Mouse (Mus musculus) embryonic facial prominence, embryonic 14.5 days (tissue): ENCODE measurements around the gene Mthfd1l. TPM values are rescaled to one million over a fixed set of nuclear protein-coding genes. Genes with fewer than 3 reads are reported as not detected.
"Not testable (repeated sequence)": the region's sequence is repeated elsewhere in the genome, so short reads cannot be mapped to it uniquely, and the experiment has no call there.

ENCODE experiments used
- ATAC-seq: fragments of 200-750 bp; cut with Nextera tagmentation; 2 replicates; pipeline ENCODE4 v1.8.0; 2017; ENCODE audit warnings: low read depth, moderate number of reproducible peaks, moderate TSS enrichment
- DNase-seq: peaks from one replicate; pipeline ENCODE4 v3.0.0-alpha.2; 2015; ENCODE audit warnings: low spot score
- H3K27ac ChIP-seq: fragments of 300-500 bp; sonication (generic); replicated peaks from 2 replicates; pipeline ENCODE4 v1.5.1; 2014; ENCODE audit warnings: low read depth, mild to moderate bottlenecking, low read length, moderate library complexity
- H3K27me3 ChIP-seq: fragments of 300-500 bp; sonication (generic); replicated peaks from 2 replicates; pipeline ENCODE4 v1.6.1; 2014; ENCODE audit warnings: low read length; ENCODE audit not compliant: control insufficient read depth, insufficient read depth
- H3K36me3 ChIP-seq: fragments of 300-500 bp; sonication (generic); 2 replicates; pipeline ENCODE4 v1.6.1; 2014; ENCODE audit warnings: low read length, mixed read lengths; ENCODE audit not compliant: control insufficient read depth, insufficient read depth
- H3K4me1 ChIP-seq: fragments of 300-500 bp; sonication (generic); 2 replicates; pipeline ENCODE4 v1.6.1; 2014; ENCODE audit warnings: antibody characterized with exemption, low read length; ENCODE audit not compliant: control insufficient read depth, insufficient read depth
- H3K4me2 ChIP-seq: fragments of 300-500 bp; sonication (generic); 2 replicates; pipeline ENCODE4 v1.6.1; 2014; ENCODE audit warnings: low read depth, mild to moderate bottlenecking, low read length, moderate library complexity, mixed read lengths
- H3K4me3 ChIP-seq: fragments of 300-500 bp; sonication (generic); 2 replicates; pipeline ENCODE4 v1.5.1; 2014; ENCODE audit warnings: low read depth, mild to moderate bottlenecking, low read length
- H3K9ac ChIP-seq: fragments of 300-500 bp; sonication (generic); 2 replicates; pipeline ENCODE4 v1.6.1; 2014; ENCODE audit warnings: low read depth, mild to moderate bottlenecking, low read length, moderate library complexity, mixed read lengths
- H3K9me3 ChIP-seq: fragments of 300-500 bp; sonication (generic); 2 replicates; pipeline ENCODE4 v1.6.1; 2016; ENCODE audit warnings: low read length; ENCODE audit not compliant: control insufficient read depth
- WGBS: fragments of 180-500 bp; shearing (Covaris S2); extraction: QIAGEN DNeasy Blood & Tissue Kit; methylation state at CpG from one replicate; pipeline ENCODE4 v1.1.7; 2014; 5-methylcytosine and 5-hydroxymethylcytosine counted together
- polyA plus RNA-seq: library from polyadenylated mRNA; unstranded; fragments of >200 nt; fragmentation: Nextera tagmentation; extraction: Ambion mirVana; gene quantifications from 2 replicates; pipeline ENCODE4 v1.2.1, GENCODE M21; 2014

The Mthfd1l gene
- polyA plus RNA-seq, 1 experiment from 2014 or later, result 8.6 TPM

- no peaks in the 10 kb centered on the region for H3K4me1 ChIP-seq
- no peak overlapping the region for H3K4me2 ChIP-seq
- peak overlapping the region; percentile 2; the same call in 1 of the 2 replicates for H3K27ac ChIP-seq
- H3K27me3 ChIP-seq, result no peaks in the 10 kb centered on the region
- H3K4me3 ChIP-seq, result no peak overlapping the region
- no peaks in the 10 kb centered on the region for H3K9me3 ChIP-seq
- H3K9ac ChIP-seq, result no peak overlapping the region
- DNase-seq (peak; percentile 31), ATAC-seq (no peak)
- 70% methylated on average over 11 of the region's 11 CpGs for whole genome bisulfite sequencing
- no peaks in the 10 kb centered on the region for H3K36me3 ChIP-seq
These were observed 88.4 kb downstream of the Mthfd1l start for GRCm38 (mm10) chr10:4061071-4061987.

GRCm38 (mm10) chr10:4063537-4063936 is 90.6 kb downstream of the Mthfd1l start:
- no peak overlapping the region for H3K4me2 ChIP-seq
- H3K27me3 ChIP-seq, result no peaks in the 10 kb centered on the region
- ATAC-seq, result no peak
- no peak overlapping the region for H3K4me3 ChIP-seq
- no peak for DNase-seq
- H3K9me3 ChIP-seq, result no peaks in the 10 kb centered on the region
- 89% methylated on average over 4 of the region's 4 CpGs for WGBS
- no peaks in the 10 kb centered on the region for H3K4me1 ChIP-seq
- no peak overlapping the region for H3K27ac ChIP-seq
- no peak overlapping the region for H3K9ac ChIP-seq
- H3K36me3 ChIP-seq, result no peaks in the 10 kb centered on the region

GRCm38 (mm10) chr10:4065295-4066084 is 92.6 kb downstream of the Mthfd1l start:
- H3K4me3 ChIP-seq, result no peak overlapping the region
- no peaks in the 10 kb centered on the region for H3K9me3 ChIP-seq
- H3K4me2 ChIP-seq, result no peak overlapping the region
- H3K4me1 ChIP-seq, result no peaks in the 10 kb centered on the region
- no peak overlapping the region for H3K27ac ChIP-seq
- no peak for ATAC-seq
- H3K27me3 ChIP-seq, result no peaks in the 10 kb centered on the region
- no peak overlapping the region for H3K9ac ChIP-seq
- H3K36me3 ChIP-seq, result no peaks in the 10 kb centered on the region
- peak; percentile 53 for DNase-seq
- WGBS, result 66% methylated on average over 15 of the region's 15 CpGs

GRCm38 (mm10) chr10:4069258-4069826 is 96.4 kb downstream of the Mthfd1l start:
- Histone ChIP-seq H3K9ac (no peak overlapping the region), H3K4me2 (no peak overlapping the region), H3K9me3 (no peaks in the 10 kb centered on the region), H3K27ac (no peak overlapping the region), H3K27me3 (no peaks in the 10 kb centered on the region), H3K36me3 (no peaks in the 10 kb centered on the region), H3K4me3 (no peak overlapping the region), H3K4me1 (no peaks in the 10 kb centered on the region)
- WGBS, result 81% methylated on average over 7 of the region's 7 CpGs
- DNase-seq (no peak), ATAC-seq (no peak)

- no peaks in the 10 kb centered on the region for H3K9me3 ChIP-seq
- ATAC-seq, result no peak; the same call in 1 of the 2 replicates
These were observed 97.1 kb downstream of the Mthfd1l start for GRCm38 (mm10) chr10:4070061-4070460.

GRCm38 (mm10) chr10:4071069-4071844 is 98.3 kb downstream of the Mthfd1l start:
- no peak overlapping the region for H3K4me3 ChIP-seq
- no peak overlapping the region for H3K9ac ChIP-seq
- H3K36me3 ChIP-seq, result no peaks in the 10 kb centered on the region
- 78% methylated on average over 8 of the region's 8 CpGs for WGBS
- no peaks in the 10 kb centered on the region; the same call in 1 of the 2 replicates for H3K4me1 ChIP-seq
- H3K4me2 ChIP-seq, result no peak overlapping the region
- H3K27me3 ChIP-seq, result no peaks in the 10 kb centered on the region
- ATAC-seq (no peak), DNase-seq (peak; percentile 44)
- H3K9me3 ChIP-seq, result no peaks in the 10 kb centered on the region
- no peak overlapping the region for H3K27ac ChIP-seq

More at GRCm38 (mm10) chr10:4070061-4070460, 97.1 kb downstream of the Mthfd1l start:
- peak; percentile 41 for DNase-seq
- no peak overlapping the region for H3K4me3 ChIP-seq
- H3K9ac ChIP-seq, result no peak overlapping the region
- no peak overlapping the region for H3K4me2 ChIP-seq
- H3K4me1 ChIP-seq, result no peaks in the 10 kb centered on the region; the same call in 1 of the 2 replicates
- no peaks in the 10 kb centered on the region for H3K36me3 ChIP-seq
- no peaks in the 10 kb centered on the region for H3K27me3 ChIP-seq
- 91% methylated on average over 7 of the region's 7 CpGs for WGBS
- no peak overlapping the region for H3K27ac ChIP-seq

GRCm38 (mm10) chr10:4071845-4072345 is 99.0 kb downstream of the Mthfd1l start:
- Histone ChIP-seq H3K36me3 (no peaks in the 10 kb centered on the region), H3K9me3 (no peaks in the 10 kb centered on the region), H3K9ac (no peak overlapping the region), H3K4me2 (no peak overlapping the region), H3K27me3 (no peaks in the 10 kb centered on the region), H3K27ac (no peak overlapping the region), H3K4me3 (no peak overlapping the region), H3K4me1 (no peaks in the 10 kb centered on the region; the same call in 1 of the 2 replicates)
- no peak for ATAC-seq
- WGBS, result 77% methylated on average over 6 of the region's 6 CpGs
- DNase-seq, result no peak

GRCm38 (mm10) chr10:4072491-4072890 is 99.6 kb downstream of the Mthfd1l start:
- not testable (repeated sequence) for ATAC-seq, DNase-seq, H3K4me1 ChIP-seq, H3K36me3 ChIP-seq, H3K4me2 ChIP-seq, H3K27ac ChIP-seq, H3K4me3 ChIP-seq, H3K9ac ChIP-seq, H3K9me3 ChIP-seq, H3K27me3 ChIP-seq
- 80% methylated on average over 4 of the region's 4 CpGs for WGBS
